Mouse (Mus musculus): ENCODE data around the gene Gnb1l. TPM values are rescaled to one million over a fixed set of nuclear protein-coding genes. Genes with fewer than 3 reads are reported as not detected.

The Gnb1l gene
- polyA plus RNA-seq, 1 experiment from 2014 or later = 13.2 TPM

DNA sequence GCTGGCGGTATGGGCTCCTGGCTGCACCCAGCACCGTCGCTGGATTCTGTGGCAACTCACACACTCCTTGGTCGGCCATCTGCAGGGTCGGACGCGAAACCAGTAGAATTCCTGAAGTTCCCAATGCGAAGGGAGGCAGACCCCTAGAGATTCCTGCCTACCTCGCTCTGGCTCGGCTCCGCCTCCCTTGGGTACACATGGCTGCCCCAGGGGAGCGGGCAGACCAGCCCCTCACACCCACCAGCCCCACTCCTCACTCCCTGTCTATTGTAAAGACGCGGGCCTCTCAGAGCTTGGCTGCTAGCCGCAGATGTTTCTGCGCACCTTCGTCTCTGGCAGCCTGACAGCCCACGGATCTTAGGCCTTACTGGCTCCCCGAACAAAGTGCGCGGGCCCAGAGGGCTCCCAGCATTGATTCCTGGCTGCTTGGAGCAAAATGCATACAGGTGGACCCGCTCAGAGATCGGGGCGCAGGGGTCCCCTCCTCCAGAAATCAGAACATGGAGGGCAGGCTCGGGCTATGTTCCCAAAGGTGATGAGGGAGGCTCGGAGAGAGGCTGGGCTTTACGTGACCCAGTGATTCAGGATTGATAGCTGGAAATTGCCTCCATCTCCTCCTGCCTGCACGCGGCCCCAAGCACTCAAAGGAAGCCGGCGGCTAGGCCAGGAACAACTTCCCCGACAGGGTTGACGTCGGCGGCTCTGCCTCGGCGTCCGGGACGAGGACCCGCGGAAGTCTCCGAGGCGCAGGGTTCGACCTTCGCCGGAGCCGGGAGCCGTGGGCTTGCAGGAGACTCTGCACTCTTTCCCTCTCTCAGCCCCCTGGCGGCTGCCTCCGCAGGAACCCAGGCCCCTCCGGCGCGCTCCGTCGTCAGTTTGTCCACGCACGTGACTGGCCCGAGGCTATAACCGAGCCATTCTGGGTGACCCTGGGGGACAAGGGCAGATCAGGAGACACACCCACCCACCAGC, 92.8 kb downstream of the Gnb1l start:
- DNase-seq (ENCODE audit: low spot score) = peak; percentile 73
- 1% methylated on average over 59 of the region's 59 CpGs for WGBS
- no peak overlapping the region for H3K27ac ChIP-seq (replicated peaks; ENCODE audit: low read depth, low read length)
- peak overlapping the region; percentile 19 for H3K4me3 ChIP-seq (ENCODE audit: low read depth, low read length)
- H3K4me1 ChIP-seq (ENCODE audit: control insufficient read depth, insufficient read depth, low read length) = peaks cover 23% of the 10 kb centered on the region
- no peaks in the 10 kb centered on the region for H3K36me3 ChIP-seq (replicated peaks; ENCODE audit: control insufficient read depth, insufficient read depth, low read depth, low read length)
- H3K9me3 ChIP-seq (replicated peaks; ENCODE audit: control insufficient read depth, low read length) = no peaks in the 10 kb centered on the region
- no peak for ATAC-seq (replicated peaks; ENCODE audit: insufficient number of reproducible peaks, low FRiP score, low TSS enrichment, low read depth)
- H3K4me2 ChIP-seq (ENCODE audit: low read depth, low read length) = peak overlapping the region; percentile 35; the same call in 1 of the 2 replicates
- H3K27me3 ChIP-seq (ENCODE audit: control insufficient read depth, insufficient read depth, low read length) = peaks cover 60% of the 10 kb centered on the region
- H3K9ac ChIP-seq (replicated peaks; ENCODE audit: low read length) = peak overlapping the region; percentile 22

DNA sequence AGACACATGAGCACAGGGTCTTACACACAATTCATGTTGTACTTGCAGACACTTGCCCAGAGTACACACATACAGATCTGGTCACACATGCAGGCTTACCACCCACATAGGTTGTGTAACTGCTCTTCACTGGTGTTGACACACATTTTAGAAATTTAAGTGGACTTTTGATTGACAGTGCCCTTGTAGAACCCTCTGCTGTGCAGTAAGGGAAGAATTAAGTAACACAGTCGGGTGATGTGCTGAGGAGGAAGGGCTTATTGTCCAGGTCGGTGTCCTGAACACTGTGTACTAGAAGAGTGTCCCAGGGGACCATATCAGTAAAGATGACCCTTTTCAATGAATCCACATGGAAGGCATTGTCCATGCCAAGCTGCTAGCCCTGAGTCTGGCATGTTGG, 95.4 kb downstream of the Gnb1l start:
- no peak for ATAC-seq (replicated peaks; ENCODE audit: insufficient number of reproducible peaks, low FRiP score, low TSS enrichment, low read depth)
- DNase-seq (ENCODE audit: low spot score) = no peak
- Histone ChIP-seq H3K27ac (replicated peaks; ENCODE audit: low read depth, low read length) (no peak overlapping the region), H3K4me2 (ENCODE audit: low read depth, low read length) (no peak overlapping the region), H3K27me3 (ENCODE audit: control insufficient read depth, insufficient read depth, low read length) (peaks cover 38% of the 10 kb centered on the region), H3K9ac (replicated peaks; ENCODE audit: low read length) (no peak overlapping the region), H3K9me3 (replicated peaks; ENCODE audit: control insufficient read depth, low read length) (no peaks in the 10 kb centered on the region), H3K4me1 (ENCODE audit: control insufficient read depth, insufficient read depth, low read length) (peaks cover 9% of the 10 kb centered on the region; the same call in 1 of the 2 replicates), H3K4me3 (ENCODE audit: low read depth, low read length) (no peak overlapping the region), H3K36me3 (replicated peaks; ENCODE audit: control insufficient read depth, insufficient read depth, low read depth, low read length) (no peaks in the 10 kb centered on the region)
- WGBS = 72% methylated on average over 2 of the region's 2 CpGs

DNA sequence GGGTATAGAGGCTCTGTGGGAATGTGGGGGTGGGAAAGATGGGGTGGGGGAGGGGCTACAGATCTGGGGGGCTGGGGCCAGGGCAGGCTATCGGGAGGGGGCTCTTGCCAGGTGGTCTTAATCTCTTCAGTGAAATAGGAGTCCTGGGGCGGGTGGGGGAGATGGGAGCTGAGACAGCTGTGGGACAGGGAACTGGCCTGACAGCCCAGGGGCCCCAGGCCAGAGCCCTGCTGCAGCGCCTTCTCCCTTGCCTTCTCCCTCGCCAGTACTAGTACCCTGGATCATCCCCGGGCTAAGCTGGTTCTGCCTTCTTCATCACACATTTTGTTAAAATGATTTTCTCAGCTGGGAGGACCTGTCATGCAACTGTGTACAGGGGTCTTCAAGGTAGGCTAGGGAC, 97.7 kb downstream of the Gnb1l start:
- WGBS = 38% methylated on average over 4 of the region's 5 CpGs

DNA sequence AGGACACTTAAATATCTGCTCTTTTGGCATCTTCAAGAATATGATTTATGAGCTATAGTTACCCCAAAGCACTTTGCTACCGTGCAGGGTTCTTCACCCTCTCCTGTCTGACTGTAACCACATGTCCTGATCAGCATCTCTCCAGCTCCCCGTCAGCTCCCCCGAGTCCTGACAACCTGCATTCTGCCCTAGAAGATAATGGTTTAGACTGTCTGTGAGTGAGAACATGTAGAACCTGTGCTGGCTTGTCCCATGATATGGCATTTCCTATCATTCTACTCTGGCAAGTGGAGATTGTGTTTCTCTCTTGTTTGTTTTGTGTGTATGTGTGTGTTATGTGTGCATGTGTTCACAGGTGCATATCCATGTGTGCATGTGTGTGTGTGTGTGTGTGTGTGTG, 99.5 kb downstream of the Gnb1l start:
- WGBS = 73% methylated on average over 3 of the region's 3 CpGs
- Histone ChIP-seq H3K9me3 (replicated peaks; ENCODE audit: control insufficient read depth, low read length) (no peaks in the 10 kb centered on the region), H3K27ac (replicated peaks; ENCODE audit: low read depth, low read length) (no peak overlapping the region), H3K27me3 (ENCODE audit: control insufficient read depth, insufficient read depth, low read length) (peaks cover 3% of the 10 kb centered on the region), H3K4me1 (ENCODE audit: control insufficient read depth, insufficient read depth, low read length) (no peaks in the 10 kb centered on the region), H3K36me3 (replicated peaks; ENCODE audit: control insufficient read depth, insufficient read depth, low read depth, low read length) (no peaks in the 10 kb centered on the region), H3K4me2 (ENCODE audit: low read depth, low read length) (no peak overlapping the region), H3K9ac (replicated peaks; ENCODE audit: low read length) (no peak overlapping the region), H3K4me3 (ENCODE audit: low read depth, low read length) (no peak overlapping the region)
- DNase-seq (ENCODE audit: low spot score) = no peak
- ATAC-seq (replicated peaks; ENCODE audit: insufficient number of reproducible peaks, low FRiP score, low TSS enrichment, low read depth) = no peak

More for the DNA sequence above, 97.7 kb downstream of the Gnb1l start:
- Histone ChIP-seq H3K4me2 (ENCODE audit: low read depth, low read length) (no peak overlapping the region), H3K27ac (replicated peaks; ENCODE audit: low read depth, low read length) (no peak overlapping the region), H3K9me3 (replicated peaks; ENCODE audit: control insufficient read depth, low read length) (no peaks in the 10 kb centered on the region), H3K36me3 (replicated peaks; ENCODE audit: control insufficient read depth, insufficient read depth, low read depth, low read length) (no peaks in the 10 kb centered on the region), H3K4me1 (ENCODE audit: control insufficient read depth, insufficient read depth, low read length) (peaks cover 2% of the 10 kb centered on the region; the same call in 1 of the 2 replicates), H3K4me3 (ENCODE audit: low read depth, low read length) (no peak overlapping the region), H3K9ac (replicated peaks; ENCODE audit: low read length) (no peak overlapping the region), H3K27me3 (ENCODE audit: control insufficient read depth, insufficient read depth, low read length) (peaks cover 15% of the 10 kb centered on the region)
- DNase-seq (ENCODE audit: low spot score) (no peak), ATAC-seq (replicated peaks; ENCODE audit: insufficient number of reproducible peaks, low FRiP score, low TSS enrichment, low read depth) (no peak)

DNA sequence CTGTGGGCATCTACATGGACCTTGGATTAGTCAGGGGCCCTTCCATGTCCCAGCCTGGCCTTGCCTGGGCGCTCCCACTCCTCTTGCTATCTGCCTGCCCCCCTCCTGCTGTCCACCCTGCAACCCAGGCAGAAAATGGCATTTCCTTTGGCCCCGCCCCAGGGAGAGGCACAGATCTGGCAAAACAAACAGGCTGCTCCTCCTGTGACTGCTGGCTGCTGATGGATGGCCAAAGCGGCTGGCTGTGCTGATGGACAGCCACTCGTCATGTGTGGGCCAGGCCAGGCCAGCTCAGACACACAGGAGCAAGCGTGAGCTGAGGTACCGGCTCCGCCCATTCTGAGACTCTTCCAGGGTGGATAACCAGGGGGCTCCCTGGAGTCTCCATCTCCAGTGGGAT, 102.9 kb downstream of the Gnb1l start:
- Histone ChIP-seq H3K4me2 (ENCODE audit: low read depth, low read length) (no peak overlapping the region), H3K27ac (replicated peaks; ENCODE audit: low read depth, low read length) (no peak overlapping the region), H3K4me3 (ENCODE audit: low read depth, low read length) (no peak overlapping the region), H3K9ac (replicated peaks; ENCODE audit: low read length) (no peak overlapping the region), H3K27me3 (ENCODE audit: control insufficient read depth, insufficient read depth, low read length) (no peaks in the 10 kb centered on the region), H3K36me3 (replicated peaks; ENCODE audit: control insufficient read depth, insufficient read depth, low read depth, low read length) (no peaks in the 10 kb centered on the region), H3K4me1 (ENCODE audit: control insufficient read depth, insufficient read depth, low read length) (no peaks in the 10 kb centered on the region; the same call in 1 of the 2 replicates), H3K9me3 (replicated peaks; ENCODE audit: control insufficient read depth, low read length) (no peaks in the 10 kb centered on the region)
- 55% methylated on average over 7 of the region's 7 CpGs for WGBS
- ATAC-seq (replicated peaks; ENCODE audit: insufficient number of reproducible peaks, low FRiP score, low TSS enrichment, low read depth) (no peak), DNase-seq (ENCODE audit: low spot score) (no peak)

DNA sequence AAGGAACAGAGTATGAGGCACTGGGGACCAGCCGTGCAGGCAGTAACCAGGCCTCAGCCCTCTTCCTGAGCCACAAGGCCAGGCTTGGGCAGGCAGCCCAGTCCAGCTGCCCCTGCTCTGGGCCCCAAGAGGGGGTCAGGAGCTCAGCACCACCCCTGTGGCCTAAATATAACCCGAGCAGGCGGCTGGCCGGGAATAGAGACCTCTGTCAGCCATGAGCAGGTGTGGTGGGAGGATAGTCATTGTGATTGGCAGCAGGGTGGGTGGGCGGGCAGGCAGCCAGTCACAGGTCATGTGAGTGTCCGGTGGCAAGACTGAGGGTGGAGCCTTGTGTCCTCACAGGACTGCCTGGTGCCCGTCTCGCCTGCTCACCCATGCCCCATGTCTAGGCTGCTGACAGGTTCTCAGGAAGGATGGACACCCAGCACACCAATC, 105.8 kb downstream of the Gnb1l start:
- Histone ChIP-seq H3K27ac (replicated peaks; ENCODE audit: low read depth, low read length) (no peak overlapping the region), H3K4me1 (ENCODE audit: control insufficient read depth, insufficient read depth, low read length) (no peaks in the 10 kb centered on the region; the same call in 1 of the 2 replicates), H3K4me2 (ENCODE audit: low read depth, low read length) (no peak overlapping the region), H3K36me3 (replicated peaks; ENCODE audit: control insufficient read depth, insufficient read depth, low read depth, low read length) (no peaks in the 10 kb centered on the region), H3K27me3 (ENCODE audit: control insufficient read depth, insufficient read depth, low read length) (no peaks in the 10 kb centered on the region), H3K9ac (replicated peaks; ENCODE audit: low read length) (no peak overlapping the region), H3K4me3 (ENCODE audit: low read depth, low read length) (no peak overlapping the region), H3K9me3 (replicated peaks; ENCODE audit: control insufficient read depth, low read length) (no peaks in the 10 kb centered on the region)
- no peak for DNase-seq (ENCODE audit: low spot score)
- no peak for ATAC-seq (replicated peaks; ENCODE audit: insufficient number of reproducible peaks, low FRiP score, low TSS enrichment, low read depth)
- 64% methylated on average over 8 of the region's 8 CpGs for WGBS

DNA sequence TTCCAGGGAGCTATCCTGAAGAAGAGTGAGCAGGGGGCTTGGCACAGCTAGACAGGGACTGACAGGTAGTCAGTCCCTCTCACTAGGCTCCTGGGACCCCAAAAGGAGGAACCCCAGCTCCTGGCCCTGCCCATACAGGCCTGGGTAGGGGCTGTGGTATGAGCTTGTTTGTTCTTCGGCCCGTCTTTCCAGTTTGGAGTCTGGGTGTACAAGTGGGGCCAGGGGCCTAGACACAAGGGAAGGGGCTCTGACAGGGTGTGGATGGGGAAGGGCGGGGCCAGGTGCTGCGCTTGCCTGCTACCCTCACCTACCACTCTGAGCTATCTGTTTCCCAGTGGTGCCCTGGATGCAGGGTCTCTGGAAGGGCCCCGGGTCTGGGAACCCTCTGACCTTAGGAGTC, 107.2 kb downstream of the Gnb1l start:
- ATAC-seq (replicated peaks; ENCODE audit: insufficient number of reproducible peaks, low FRiP score, low TSS enrichment, low read depth) (no peak), DNase-seq (ENCODE audit: low spot score) (no peak)
- Histone ChIP-seq H3K4me3 (ENCODE audit: low read depth, low read length) (no peak overlapping the region), H3K4me2 (ENCODE audit: low read depth, low read length) (no peak overlapping the region), H3K9ac (replicated peaks; ENCODE audit: low read length) (no peak overlapping the region), H3K4me1 (ENCODE audit: control insufficient read depth, insufficient read depth, low read length) (no peaks in the 10 kb centered on the region; the same call in 1 of the 2 replicates), H3K27ac (replicated peaks; ENCODE audit: low read depth, low read length) (no peak overlapping the region), H3K9me3 (replicated peaks; ENCODE audit: control insufficient read depth, low read length) (no peaks in the 10 kb centered on the region), H3K27me3 (ENCODE audit: control insufficient read depth, insufficient read depth, low read length) (no peaks in the 10 kb centered on the region), H3K36me3 (replicated peaks; ENCODE audit: control insufficient read depth, insufficient read depth, low read depth, low read length) (no peaks in the 10 kb centered on the region)
- 76% methylated on average over 5 of the region's 5 CpGs for WGBS

DNA sequence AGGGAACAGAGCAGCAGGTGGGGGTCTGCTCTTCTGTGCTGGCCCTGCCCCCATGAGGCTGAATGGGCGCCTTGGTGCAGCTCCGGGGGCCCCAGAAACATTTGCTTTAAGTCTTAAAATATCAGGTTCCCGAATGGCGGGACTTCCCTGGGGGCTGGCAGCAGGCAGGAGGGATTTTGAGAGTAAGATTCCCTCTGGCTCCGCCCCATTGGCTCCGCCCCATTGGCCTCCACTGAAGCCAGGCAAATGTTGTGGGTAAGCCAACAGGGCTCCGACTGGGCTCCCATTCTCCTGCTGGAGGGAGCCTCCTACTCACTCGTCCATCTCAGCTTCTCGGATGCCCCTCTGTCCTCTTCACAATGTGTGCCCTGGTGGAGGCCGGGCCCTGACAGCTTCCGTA, 109.7 kb downstream of the Gnb1l start:
- no peak for ATAC-seq (replicated peaks; ENCODE audit: insufficient number of reproducible peaks, low FRiP score, low TSS enrichment, low read depth)
- Histone ChIP-seq H3K36me3 (replicated peaks; ENCODE audit: control insufficient read depth, insufficient read depth, low read depth, low read length) (no peaks in the 10 kb centered on the region), H3K9ac (replicated peaks; ENCODE audit: low read length) (no peak overlapping the region), H3K27me3 (ENCODE audit: control insufficient read depth, insufficient read depth, low read length) (no peaks in the 10 kb centered on the region), H3K4me2 (ENCODE audit: low read depth, low read length) (peak overlapping the region; percentile 17), H3K4me3 (ENCODE audit: low read depth, low read length) (no peak overlapping the region), H3K27ac (replicated peaks; ENCODE audit: low read depth, low read length) (no peak overlapping the region), H3K4me1 (ENCODE audit: control insufficient read depth, insufficient read depth, low read length) (peaks cover 13% of the 10 kb centered on the region), H3K9me3 (replicated peaks; ENCODE audit: control insufficient read depth, low read length) (no peaks in the 10 kb centered on the region)
- 4% methylated on average over 11 of the region's 11 CpGs for WGBS
- peak; percentile 70 for DNase-seq (ENCODE audit: low spot score)

All from embryonic facial prominence, embryonic 11.5 days (tissue).